Mouse (Mus musculus) telencephalon, adult 2 months (tissue): ENCODE results near the gene Hepacam.

Experiments
- DNase-seq: peaks from one replicate; pipeline ENCODE4 v3.0.0-alpha.2; 2011; ENCODE audit warnings: low read depth, low spot score

Hepacam gene

GRCm38 (mm10) chr9:37384284-37385182 is 17.4 kb downstream of the Hepacam start:
- DNase-seq, result no peak

GRCm38 (mm10) chr9:37390891-37391290 is 23.7 kb downstream of the Hepacam start:
- DNase-seq, result no peak

GRCm38 (mm10) chr9:37392071-37392470 is 24.9 kb downstream of the Hepacam start:
- no peak for DNase-seq

GRCm38 (mm10) chr9:37393482-37394131 is 26.5 kb downstream of the Hepacam start:
- DNase-seq, result no peak

GRCm38 (mm10) chr9:37400585-37400984 is 33.4 kb downstream of the Hepacam start:
- no peak for DNase-seq

GRCm38 (mm10) chr9:37401802-37402201 is 34.7 kb downstream of the Hepacam start, which contains the start of gene Robo4:
Robo4 (plus strand) TSS chr9:37401897.
- no peak for DNase-seq

GRCm38 (mm10) chr9:37402501-37402900 is 35.4 kb downstream of the Hepacam start:
- no peak for DNase-seq

- no peak for DNase-seq
Measured at GRCm38 (mm10) chr9:37403011-37403410, 35.9 kb downstream of the Hepacam start.

- no peak for DNase-seq
Measured at GRCm38 (mm10) chr9:37406372-37406771, 39.2 kb downstream of the Hepacam start.

GRCm38 (mm10) chr9:37407850-37408502 is 40.8 kb downstream of the Hepacam start:
- DNase-seq, result no peak

- no peak for DNase-seq
Measured at GRCm38 (mm10) chr9:37409698-37410445, 42.7 kb downstream of the Hepacam start.

GRCm38 (mm10) chr9:37412989-37413388 is 45.8 kb downstream of the Hepacam start:
- no peak for DNase-seq

GRCm38 (mm10) chr9:37414666-37415065 is 47.5 kb downstream of the Hepacam start:
- no peak for DNase-seq

GRCm38 (mm10) chr9:37418791-37419190 is 51.6 kb downstream of the Hepacam start:
- no peak for DNase-seq

GRCm38 (mm10) chr9:37420676-37421075 is 53.5 kb downstream of the Hepacam start:
- DNase-seq, result peak; percentile 38

GRCm38 (mm10) chr9:37421239-37421638 is 54.1 kb downstream of the Hepacam start:
- DNase-seq, result no peak

- no peak for DNase-seq
Measured at GRCm38 (mm10) chr9:37429326-37429725, 62.2 kb downstream of the Hepacam start.

- DNase-seq, result peak; percentile 89
Measured at GRCm38 (mm10) chr9:37430582-37430981, 63.4 kb downstream of the Hepacam start.

GRCm38 (mm10) chr9:37432026-37432666 is 65.0 kb downstream of the Hepacam start:
- DNase-seq, result no peak

- no peak for DNase-seq
Measured at GRCm38 (mm10) chr9:37432720-37433421, 65.7 kb downstream of the Hepacam start, which contains the start of gene Robo3. Robo3 (minus strand) TSS chr9:37433246.
